Mouse (Mus musculus) MEL (cell line): ENCODE measurements around the gene Urb1.

Source experiments
- BHLHE40 ChIP-seq: IDR thresholded peaks from 2 replicates; pipeline ENCODE4 v1.6.1; 2012; ENCODE audit warnings: low read depth, mild to moderate bottlenecking, inconsistent platforms, low read length, improper control_type of control experiment, borderline replicate concordance
- CHD1 ChIP-seq: IDR thresholded peaks from 2 replicates; pipeline ENCODE4 v1.6.1; 2012; ENCODE audit warnings: low read depth, mild to moderate bottlenecking, inconsistent platforms, low read length, improper control_type of control experiment
- ELF1 ChIP-seq: IDR thresholded peaks from 2 replicates; pipeline ENCODE4 v1.6.1; 2014; ENCODE audit warnings: low read depth, mild to moderate bottlenecking, inconsistent platforms, low read length, improper control_type of control experiment, moderate library complexity
- EP300 ChIP-seq, 2 experiments: IDR thresholded peaks; 2 replicates each; pipeline ENCODE4 v1.6.1; 2011; ENCODE audit warnings: improper control_type of control experiment in 2 of 2, low read length in 2 of 2, low read depth in 1 of 2, mild to moderate bottlenecking in 1 of 2
- MAFK ChIP-seq: IDR thresholded peaks from 2 replicates; pipeline ENCODE4 v1.6.1; 2011; ENCODE audit warnings: low read depth, mild to moderate bottlenecking, low read length, improper control_type of control experiment, borderline replicate concordance
- POLR2AphosphoS5 ChIP-seq: IDR thresholded peaks from 2 replicates; pipeline ENCODE4 v1.6.1; 2012; ENCODE audit warnings: low read depth, borderline replicate concordance, mild to moderate bottlenecking, inconsistent platforms, low read length, moderate library complexity, mixed read lengths
- TCF12 ChIP-seq: IDR thresholded peaks from 2 replicates; pipeline ENCODE4 v1.6.1; 2014; ENCODE audit warnings: low read depth, mild to moderate bottlenecking, inconsistent platforms, low read length, improper control_type of control experiment, moderate library complexity
- USF1 ChIP-seq: IDR thresholded peaks from 2 replicates; pipeline ENCODE4 v1.6.1; 2014; ENCODE audit warnings: low read depth, mild to moderate bottlenecking, inconsistent platforms, low read length, improper control_type of control experiment, moderate library complexity
- USF2 ChIP-seq, 2 experiments: IDR thresholded peaks; 2 replicates each; pipeline ENCODE4 v1.6.1; 2011 to 2012; ENCODE audit warnings: improper control_type of control experiment in 2 of 2, low read length in 2 of 2, borderline replicate concordance in 1 of 2, inconsistent platforms in 1 of 2, low read depth in 1 of 2, mild to moderate bottlenecking in 1 of 2; ENCODE audit not compliant: insufficient read depth in 1 of 2
- ZMIZ1 ChIP-seq: IDR thresholded peaks from 2 replicates; pipeline ENCODE4 v1.6.1; 2012; ENCODE audit warnings: low read depth, mild to moderate bottlenecking, inconsistent platforms, low read length, improper control_type of control experiment, moderate library complexity

GRCm38 (mm10) chr16:90829136-90829535, 18.9 kb upstream of the Urb1 start:
- TF ChIP-seq BHLHE40, result no peak
- TF ChIP-seq ELF1, result no peak
- TF ChIP-seq TCF12, result no peak
- no peak for TF ChIP-seq USF2 (IDR thresholded peaks at IDR 0.05; ENCODE audit: borderline replicate concordance in 1 of 2, insufficient read depth in 1 of 2, low read depth in 1 of 2, low read length in 2 of 2)
- TF ChIP-seq EP300 (IDR thresholded peaks at IDR 0.05; ENCODE audit: low read depth in 1 of 2, low read length in 2 of 2), result no peak
- no peak for TF ChIP-seq USF1
- no peak for TF ChIP-seq MAFK
- TF ChIP-seq CHD1, result no peak
- no peak for TF ChIP-seq ZMIZ1
- no peak for TF ChIP-seq POLR2AphosphoS5
